Mouse (Mus musculus): ENCODE results near the gene Tigar.

The Tigar gene

GRCm38 (mm10) chr6:127079867-127080731 lies 29.3 kb downstream of the Tigar start:
- DNase-seq: no peak

GRCm38 (mm10) chr6:127072817-127073216 lies 36.5 kb downstream of the Tigar start, which contains the start of gene Fgf23:
Gene Fgf23 (plus strand): TSS chr6:127072902.
- no peak for DNase-seq

GRCm38 (mm10) chr6:127064815-127065214 lies 44.5 kb downstream of the Tigar start:
- DNase-seq: no peak

- no peak for DNase-seq
Observed at GRCm38 (mm10) chr6:127063915-127064314, 45.4 kb downstream of the Tigar start.

DNA sequence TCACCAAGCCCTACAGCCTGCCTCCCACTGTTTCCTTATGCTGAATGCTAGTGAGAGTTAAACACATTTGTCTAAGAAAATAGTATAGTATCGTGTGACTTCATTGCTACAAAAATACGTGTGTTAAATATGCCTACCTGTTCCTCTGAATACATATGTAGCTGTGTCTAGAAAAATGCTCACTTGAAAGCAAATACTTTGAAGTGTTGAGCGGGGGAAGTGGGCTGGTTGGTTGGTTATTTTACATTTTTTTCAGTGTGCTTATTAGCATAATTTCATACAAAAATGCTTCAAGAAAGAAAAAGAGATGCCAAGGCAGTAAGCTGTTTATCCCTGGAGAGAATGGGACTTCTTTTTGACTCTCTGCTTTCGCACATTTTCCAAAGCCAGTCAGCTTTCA lies 49.4 kb downstream of the Tigar start:
- no peak for DNase-seq

GRCm38 (mm10) chr6:127056990-127057588 lies 52.3 kb downstream of the Tigar start:
- no peak for DNase-seq

DNA sequence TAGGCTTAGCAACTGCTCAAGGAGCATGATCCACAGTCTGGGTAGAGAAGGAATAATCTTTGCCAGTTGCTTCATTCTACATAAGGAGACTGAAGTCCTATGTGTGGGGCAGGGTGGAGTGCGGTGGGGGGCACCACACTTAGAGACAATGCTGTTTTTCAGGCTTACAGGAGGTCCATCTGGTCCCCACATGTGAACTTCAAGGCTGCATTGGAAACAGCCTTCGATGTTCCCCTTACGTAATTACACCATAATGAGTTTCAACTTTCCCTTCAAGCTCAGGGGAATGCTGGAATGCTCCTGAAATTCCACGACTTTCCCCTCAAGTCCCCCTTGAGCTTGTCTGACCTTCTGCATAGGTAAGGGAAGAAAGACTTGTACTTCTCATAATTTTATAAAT lies 58.5 kb downstream of the Tigar start:
- DNase-seq: no peak

- DNase-seq: no peak
Observed at GRCm38 (mm10) chr6:127044909-127045308, 64.4 kb downstream of the Tigar start.

Data from heart, adult 11 months (tissue).